Mouse (Mus musculus) heart, postnatal 36 days (tissue): ENCODE data around the gene Entpd5. TPM values are rescaled to one million over a fixed set of nuclear protein-coding genes. Genes with fewer than 3 reads are reported as not detected.

ENCODE experiments used
- DNase-seq, 2 experiments: peaks; one replicate each; pipeline ENCODE4 v3.0.0; 2021 to 2022
- intact Hi-C: fragments of 180-260 bp; cut with DNase I; formaldehyde crosslinking; loops from one replicate; pipeline ENCODE4 v1.15.1; 2025
- total RNA-seq, 2 experiments: library from RNA; stranded (reverse); gene quantifications; 2 replicates each; pipeline ENCODE4 v1.2.3; 2021

Gene Entpd5
- total RNA-seq, 2 experiments from 2014 or later: 61.6 to 68.2 TPM

DNA sequence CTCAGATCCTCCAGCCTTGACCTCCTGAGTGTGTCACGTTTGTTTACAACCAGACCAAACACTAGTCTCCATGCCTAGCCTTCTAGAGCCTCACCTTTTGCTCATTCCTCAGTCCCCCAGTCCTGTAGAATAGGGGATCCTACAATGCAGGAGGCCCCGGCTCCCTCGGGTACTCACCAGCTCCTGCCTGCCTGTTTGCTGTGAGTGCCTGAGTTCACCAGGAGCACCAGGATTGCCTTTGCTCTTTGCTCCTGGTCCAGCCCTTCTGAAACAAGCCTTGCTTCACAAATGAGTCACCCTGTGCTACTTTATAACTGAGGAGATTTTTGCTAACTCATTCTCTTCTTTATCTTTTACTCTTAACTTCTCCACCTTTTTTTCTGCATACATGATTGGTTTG is 8.2 kb downstream of the Entpd5 start:
- intact Hi-C loops: no loop called here

DNA sequence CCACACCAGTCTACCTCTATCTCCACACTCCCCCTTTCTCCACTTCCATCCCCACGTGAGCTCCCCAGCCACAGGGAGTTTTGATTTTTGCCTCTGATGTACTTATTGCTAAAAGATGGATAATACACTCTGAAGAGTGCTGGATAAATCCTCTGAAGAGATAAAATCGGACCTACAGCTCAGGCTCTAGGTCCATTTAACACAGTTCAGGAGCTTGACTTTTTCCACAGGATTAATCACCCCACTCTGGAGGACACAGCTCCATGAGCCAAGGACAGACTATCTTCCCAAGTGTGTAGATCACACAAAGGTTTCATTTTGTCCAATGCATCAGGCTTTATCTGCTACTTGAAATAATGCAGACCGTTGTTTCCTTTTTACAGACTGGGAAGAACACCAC is 8.8 kb downstream of the Entpd5 start:
- intact Hi-C loops: no loop called here

More for the DNA sequence above, 8.2 kb downstream of the Entpd5 start:
- DNase-seq: no peak

DNA sequence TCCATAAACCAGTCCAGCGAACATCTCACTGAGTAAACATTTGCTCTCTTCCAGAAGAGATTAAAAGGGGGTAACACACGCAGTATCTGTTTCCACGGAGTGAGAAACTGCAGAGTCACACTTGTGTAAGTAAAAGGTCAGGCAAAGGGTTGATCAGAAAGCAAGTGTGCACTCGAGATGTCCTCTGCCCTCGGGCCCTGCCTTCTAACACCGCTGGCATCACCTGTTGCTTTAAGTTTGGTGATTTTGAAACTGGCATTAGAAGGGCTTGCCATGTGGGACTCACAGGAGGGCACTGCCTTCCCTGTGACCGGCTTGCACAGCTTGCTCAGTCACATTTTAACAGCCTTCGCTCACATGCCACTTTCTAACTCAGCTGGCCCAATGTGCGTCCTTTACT is 9.2 kb downstream of the Entpd5 start:
- no peak for DNase-seq
- intact Hi-C loops: no loop called here

More for the DNA sequence above, 8.8 kb downstream of the Entpd5 start:
- no peak for DNase-seq

DNA sequence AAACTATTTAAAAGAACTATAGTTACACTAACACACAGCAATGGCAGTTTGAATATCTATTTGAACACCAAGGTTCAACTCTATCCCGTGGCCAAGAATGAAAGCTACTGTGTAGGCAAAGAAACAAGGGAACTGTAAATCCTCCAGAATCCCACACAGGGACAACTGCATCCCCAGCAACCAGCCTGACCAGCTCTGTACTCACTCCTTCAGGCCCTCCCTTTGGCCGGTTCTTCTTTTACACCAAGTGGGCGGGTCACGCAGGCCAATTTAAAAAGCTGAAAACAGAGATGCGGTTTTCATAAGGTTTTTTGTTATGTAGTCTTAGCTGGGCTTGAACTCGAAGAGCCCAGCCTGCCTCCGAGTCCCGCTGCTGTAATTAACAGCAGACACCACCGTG is 9.7 kb downstream of the Entpd5 start:
- intact Hi-C loops: no loop called here
- no peak for DNase-seq

DNA sequence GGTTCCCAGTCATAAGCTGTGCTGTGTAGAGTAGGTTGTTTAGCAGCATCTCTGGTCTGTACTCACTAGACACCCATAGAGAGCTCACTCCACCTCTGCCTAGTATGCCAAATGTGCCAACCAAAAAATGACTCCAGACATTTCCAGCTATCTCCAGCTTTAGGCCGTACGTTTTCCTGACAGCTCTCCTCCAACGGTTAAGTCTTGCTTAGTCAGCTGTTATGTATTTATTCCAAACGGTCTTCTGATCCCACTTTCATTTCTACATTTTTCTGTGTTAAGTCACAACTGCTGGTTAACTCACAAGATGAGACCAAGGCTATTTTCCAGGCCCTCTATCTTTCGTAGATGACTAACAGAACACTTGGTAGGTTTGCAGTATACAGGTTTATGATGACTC is 10.2 kb downstream of the Entpd5 start:
- intact Hi-C loops: no loop called here
- DNase-seq: no peak

DNA sequence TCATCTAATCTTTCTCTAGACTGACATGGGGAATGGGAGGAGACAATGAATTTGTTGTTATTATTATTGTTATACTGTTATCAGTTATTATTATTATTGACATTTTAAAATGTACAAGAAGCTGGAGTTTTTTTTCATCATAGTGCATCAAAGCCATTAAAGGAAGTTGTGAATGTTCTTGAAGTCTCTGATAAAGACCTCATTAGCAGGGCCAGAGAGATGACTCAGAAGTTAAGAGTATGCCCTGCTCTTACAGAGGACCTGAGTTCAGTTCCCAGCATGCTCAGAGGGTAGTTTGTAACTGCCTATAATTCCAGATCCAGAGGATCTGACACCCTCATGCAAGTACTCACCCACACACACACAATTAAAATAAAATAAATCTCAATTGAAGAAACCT is 11.1 kb downstream of the Entpd5 start:
- intact Hi-C loops: no loop called here
- DNase-seq: no peak

DNA sequence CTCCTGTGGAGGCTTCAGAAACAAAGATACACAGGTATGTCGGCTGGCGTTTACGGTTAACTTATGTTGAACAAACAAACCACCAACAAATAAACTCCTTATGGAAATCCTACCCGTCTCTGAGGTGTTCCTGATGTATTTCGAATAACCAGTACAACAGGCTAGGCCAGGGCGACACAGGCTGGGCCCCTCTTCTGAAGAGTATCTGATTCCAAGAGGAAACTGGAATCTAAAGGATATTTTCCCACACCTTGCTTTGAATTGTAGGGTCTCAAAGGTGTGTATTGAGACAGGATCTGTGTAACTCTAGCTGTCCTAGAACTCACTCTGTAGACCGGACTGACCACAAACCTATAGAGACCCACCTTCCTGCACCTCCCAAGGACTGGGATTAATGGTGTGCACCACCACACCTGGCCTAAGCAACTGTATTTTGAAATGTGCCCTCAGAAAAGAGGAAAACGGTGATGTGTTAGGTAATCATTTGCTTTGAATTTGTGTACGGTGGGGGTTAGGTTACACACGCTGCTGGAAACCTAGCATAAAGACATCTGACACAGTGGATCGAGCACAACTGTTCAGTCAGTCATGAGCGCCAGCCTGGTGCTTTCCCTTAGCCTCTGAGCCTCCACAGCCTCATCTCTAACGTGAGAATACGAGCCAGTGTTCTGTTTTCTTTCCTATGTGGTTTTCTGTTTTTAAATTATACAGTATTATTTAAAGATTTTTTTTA is 11.7 kb downstream of the Entpd5 start:
- DNase-seq: no peak
- intact Hi-C loops: no loop called here

DNA sequence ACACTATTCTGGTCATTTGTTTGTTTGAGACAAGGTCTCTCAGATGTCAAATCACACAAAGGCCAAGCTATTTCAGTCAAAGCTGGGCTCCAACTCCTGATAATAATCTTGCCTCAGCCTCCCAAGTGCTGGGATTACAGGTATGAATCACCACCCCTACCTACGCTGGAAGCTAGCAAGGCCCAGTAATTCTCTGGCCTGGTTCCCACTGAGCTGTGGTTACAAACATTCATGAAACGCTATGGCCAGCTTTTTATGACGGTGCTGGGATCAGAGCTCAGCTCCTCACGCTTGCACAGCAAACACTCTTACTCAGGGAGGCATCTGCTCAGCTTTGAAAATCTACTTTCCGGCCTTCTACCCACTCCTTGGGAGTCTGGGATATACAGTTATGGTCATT is 15.0 kb downstream of the Entpd5 start:
- intact Hi-C loops: no loop called here

DNA sequence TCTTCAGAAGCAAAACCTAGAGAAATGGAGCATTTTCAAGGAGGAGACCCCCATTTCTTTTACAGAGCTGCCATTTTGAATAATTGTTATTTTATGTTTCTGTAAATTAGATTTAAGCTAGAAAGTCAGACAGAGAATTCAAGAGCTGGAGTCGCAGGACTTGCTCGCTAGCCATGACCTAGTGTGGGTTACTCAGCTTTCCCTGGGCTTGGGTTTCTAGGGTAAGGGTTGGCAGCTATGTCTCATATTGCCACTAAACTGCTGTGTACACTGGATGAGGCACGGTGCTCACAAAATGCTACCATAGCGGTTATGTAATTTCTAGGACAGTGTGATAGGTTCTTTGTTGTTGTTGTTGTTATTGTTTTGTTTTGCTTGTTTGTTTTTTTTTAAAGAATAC is 16.1 kb downstream of the Entpd5 start:
- DNase-seq: no peak
- intact Hi-C loops: no loop called here

More for the DNA sequence above, 15.0 kb downstream of the Entpd5 start:
- no peak for DNase-seq

DNA sequence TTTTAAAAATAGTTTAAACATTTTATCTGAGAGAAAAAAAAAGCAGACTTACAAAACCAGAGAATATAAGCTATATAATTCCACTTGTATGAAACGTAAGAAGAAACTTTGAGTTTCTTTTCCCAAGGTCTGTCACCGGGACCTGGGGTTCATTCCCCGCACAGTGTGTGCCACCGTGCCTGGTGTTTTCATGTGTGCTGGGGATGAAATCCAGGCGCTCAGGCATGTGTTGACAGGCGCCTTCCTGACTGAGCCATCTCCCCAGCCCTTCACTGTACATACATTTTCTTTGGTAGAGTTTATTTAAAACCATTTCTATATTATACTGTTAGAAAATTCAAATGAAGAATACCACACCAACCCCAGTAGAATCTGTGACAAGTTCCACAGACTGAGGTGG is 18.5 kb downstream of the Entpd5 start:
- DNase-seq: no peak
- intact Hi-C loops: no loop called here

DNA sequence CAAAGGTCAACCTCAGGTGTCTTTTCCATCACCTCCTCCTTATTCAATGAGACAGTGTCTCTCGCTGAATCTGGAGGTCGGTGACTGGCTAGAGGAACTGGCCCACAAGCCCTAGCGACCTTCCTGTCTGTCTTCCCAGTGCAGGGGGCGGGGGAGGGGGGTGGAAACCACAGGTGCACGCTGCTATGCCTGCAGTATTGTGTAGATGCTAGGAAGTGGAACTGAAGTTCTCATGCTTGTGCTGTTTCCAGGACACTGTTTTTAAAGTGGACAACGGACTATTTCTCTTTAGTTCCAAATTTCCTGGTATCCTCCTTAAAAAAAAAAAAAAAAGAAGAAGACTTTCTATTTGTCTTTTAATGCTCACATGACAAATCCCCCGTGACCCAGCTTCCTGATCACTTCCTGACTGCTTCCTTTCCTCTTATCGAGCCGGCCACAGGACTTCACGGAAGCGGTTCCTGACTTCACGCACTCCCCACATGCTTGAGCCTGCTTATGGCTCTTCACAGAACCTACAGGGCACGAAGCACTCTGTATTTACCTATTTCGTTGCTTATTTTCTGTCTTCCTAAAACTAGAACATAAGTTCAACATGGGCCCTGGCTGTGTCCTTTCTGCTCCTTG is 19.9 kb downstream of the Entpd5 start:
- DNase-seq: no peak

DNA sequence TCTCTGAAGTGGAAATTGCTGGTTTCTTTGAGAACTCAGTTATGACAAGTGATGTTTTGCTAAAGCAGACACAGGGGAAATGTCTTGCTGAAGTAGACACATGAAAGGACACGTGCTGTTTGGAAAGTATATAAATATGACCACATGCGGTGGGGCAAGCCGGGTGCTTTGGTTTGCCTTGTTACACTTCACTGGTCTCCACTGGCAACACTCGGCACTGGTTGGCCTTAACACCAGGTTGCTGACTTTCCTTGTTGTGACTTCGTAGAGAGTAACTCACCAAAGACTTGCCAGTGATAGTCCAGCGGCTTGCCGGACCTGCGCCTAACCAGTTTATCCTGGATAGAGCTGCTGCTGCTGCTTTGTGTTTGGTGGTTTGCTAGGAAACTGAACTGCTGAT is 20.7 kb downstream of the Entpd5 start:
- no peak for DNase-seq
- intact Hi-C loops: no loop called here

More for the DNA sequence above, 19.9 kb downstream of the Entpd5 start:
- intact Hi-C loops: no loop called here

DNA sequence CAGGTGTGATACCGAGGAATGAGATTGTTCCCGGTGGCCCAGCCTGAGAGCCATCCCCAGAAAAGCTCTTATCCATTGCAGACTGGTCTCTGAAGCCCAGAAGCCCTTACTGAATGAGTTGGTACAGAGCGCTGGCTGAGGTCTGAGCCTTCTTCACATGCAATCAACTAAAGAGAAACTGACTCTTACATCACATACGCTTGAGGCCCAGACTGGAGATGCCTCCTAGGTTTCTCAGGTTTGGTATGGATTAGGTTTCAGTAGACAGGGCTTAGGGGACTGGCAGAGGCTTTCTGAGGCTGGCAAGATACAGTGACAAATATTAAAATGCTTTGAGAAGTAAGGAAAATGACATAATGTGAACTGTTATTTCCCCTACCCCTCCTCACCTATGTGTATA is 23.4 kb downstream of the Entpd5 start:
- no peak for DNase-seq

DNA sequence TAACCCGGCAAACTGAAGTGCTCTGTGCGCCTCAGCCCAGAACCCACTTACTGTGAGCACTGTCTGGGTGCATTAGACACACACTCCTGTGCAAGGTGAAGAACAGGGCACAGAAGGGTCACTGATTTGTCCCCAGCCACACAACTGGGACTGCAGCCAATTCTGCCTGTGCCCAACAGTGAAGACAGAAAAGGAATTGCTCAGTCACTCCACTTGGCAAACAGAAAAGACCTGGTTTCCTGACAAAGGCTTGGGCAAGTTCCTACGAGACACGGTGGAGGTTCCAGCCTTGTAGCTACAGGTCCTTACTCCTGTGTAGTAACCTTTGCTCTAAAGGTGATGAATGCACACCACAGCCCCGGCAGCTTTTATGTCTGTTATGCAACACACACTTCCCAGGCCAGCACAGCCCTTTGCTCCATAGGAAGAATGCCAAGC is 24.2 kb downstream of the Entpd5 start:
- peak; percentile 56 to 65 for DNase-seq
- intact Hi-C loops: no loop called here

More for the DNA sequence above, 23.4 kb downstream of the Entpd5 start:
- intact Hi-C loops: no loop called here

DNA sequence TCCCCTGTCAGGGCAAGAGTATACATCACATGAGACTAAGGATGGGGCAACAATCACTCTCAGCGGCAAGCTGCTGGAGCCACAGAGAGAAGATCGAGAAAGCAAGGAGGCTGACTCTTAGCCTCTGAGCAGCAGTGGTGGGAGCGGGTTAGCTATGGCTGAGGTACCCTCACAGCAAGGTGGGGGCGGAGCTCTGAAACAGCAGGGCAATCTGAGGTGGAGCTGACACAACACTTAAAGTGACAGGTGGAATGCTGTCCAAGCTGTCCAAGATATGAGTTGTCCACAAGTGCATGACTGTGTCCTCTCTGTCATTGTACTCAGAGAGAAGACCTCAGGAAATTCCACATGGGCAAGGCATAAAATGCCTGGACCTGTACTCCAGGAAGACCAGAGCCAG is 26.5 kb downstream of the Entpd5 start:
- DNase-seq: no peak
- intact Hi-C loops: no loop called here

DNA sequence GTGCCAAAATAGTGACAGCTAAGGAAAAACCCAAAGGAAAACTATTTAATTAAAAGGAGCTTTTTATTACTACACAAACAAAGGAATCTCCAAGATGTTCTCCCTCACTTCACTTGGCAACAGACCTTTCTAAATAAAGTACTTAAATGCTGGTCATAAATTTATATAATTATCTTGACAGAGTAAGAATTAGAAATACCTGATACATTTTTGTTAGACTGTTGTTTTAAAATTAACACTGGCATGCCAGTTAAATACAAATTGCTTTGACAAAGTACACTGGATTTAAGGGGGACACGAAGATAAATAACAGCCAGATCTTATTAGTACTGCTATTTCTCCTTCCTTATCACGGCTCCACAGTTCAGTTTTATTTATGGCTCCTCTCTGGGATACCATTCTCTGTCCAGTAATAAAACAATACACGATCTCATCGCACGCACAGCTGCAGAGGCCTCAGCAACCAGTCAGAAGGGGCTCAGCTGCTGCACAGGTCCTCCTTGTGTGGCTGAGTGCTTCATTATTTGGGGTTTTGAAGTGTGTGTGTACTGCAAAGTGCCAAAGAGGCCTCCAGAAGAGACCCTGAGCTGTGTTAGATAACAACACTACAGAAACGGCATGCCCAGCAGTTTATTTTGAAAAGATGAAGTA is 34.9 kb downstream of the Entpd5 start:
- DNase-seq: no peak
- intact Hi-C loops: no loop called here

DNA sequence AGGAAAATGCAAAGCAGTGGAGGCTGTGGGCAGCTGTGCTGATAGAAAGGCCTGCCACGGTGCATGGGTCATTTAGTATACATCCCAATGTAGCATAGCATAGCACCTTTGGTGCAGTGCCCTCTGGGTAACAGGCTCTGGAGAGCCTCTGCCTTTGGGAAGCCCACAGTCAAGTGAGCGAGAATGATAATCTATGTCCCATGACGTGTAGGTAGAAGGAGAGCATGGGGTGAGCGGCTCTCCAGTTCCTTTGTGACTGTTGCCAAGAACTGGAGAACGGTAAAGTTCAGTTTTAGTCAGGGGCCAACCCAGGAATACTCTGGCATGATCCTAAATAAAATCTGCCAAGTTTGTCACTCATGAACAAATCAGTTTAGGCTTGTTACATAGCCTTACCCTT is 37.2 kb downstream of the Entpd5 start:
- DNase-seq: no peak
- intact Hi-C loops: no loop called here

DNA sequence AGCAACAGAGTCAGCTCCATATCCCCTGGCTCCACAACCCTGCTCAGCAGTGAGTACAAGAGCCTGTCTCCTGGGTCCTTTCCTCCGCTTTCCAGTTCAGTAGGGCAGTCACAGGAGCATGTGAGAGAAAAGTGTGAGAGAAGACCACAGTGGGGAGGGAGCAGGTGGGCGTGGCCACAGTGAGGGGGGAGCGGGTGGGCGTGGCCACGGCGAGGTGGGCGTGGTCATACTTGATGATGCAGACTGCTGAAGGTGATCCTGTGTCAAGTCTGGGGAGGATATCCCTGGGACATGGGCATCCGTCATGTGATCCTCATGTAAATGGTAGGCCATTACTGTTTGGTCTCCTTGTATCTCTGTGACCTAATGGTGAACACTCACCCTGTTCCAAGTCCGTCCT is 41.9 kb downstream of the Entpd5 start:
- intact Hi-C loops: no loop called here
- no peak for DNase-seq

DNA sequence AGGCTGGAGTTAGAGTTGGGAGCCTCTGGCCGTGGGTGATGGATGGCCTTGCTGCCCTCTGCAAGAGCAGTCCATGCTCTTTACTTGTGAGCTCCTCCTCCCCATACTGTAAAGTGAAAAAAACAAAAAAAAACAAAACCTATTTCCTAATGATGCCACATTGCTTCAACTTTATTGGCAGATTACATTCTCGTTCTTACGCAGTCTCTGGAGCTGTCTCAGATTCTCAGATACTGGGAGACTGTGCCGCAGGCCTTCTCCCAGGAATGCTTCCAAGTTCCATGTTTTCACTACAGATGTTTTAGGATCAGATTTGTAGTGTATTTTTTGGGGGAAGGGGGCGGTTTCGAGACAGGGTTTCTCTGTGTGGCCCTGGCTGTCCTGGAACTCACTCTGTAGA is 43.7 kb downstream of the Entpd5 start:
- intact Hi-C loops: no loop called here
- no peak for DNase-seq

DNA sequence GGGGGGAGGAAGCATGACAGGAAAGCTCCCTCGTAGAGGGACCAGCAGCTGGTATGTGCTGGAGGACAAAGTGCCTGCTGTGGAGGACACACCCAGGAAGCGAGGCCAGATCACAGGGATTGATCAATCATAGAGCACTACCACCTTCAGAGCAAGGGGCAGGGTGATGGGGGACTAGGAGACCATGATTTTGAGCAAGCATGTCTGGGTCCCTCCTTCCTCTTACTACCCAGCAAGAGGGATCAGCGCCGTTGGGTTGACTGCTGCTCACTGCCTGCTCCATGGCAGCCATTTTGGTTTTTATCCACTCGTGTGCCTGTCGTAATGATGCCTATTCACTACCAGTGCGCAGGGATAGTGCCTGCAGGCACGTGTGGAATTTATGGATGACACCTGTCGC is 44.5 kb downstream of the Entpd5 start:
- intact Hi-C loops: loop anchor here (5.0 kb wide), 1 partner anchor 83 kb away; no protein-coding TSS in a partner anchor
- no peak for DNase-seq

DNA sequence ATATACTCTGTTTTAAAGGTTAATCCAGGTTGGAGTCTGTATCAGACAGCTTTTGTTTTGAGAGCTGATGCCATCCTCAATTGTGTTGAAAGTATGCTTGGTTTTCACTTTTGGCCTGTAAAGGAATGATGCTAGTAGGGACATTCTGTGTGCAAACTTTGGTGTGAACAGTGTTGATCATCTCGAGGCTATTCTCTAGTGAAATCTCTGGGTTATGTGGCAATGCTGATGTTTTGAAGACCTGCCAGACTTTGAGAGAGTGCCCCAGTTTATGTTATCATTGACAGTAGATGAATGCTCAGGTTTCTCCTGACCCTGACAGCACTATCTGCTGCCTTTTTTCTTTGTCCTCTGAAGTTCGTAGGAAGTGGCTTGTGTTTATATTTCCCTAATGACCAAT is 46.0 kb downstream of the Entpd5 start:
- intact Hi-C loops: loop anchor here (2.0 to 5.0 kb wide), 2 partner anchors 46 to 84 kb away; partner anchors contain the start of genes Bbof1 and Entpd5

More for the DNA sequence above, 46.0 kb downstream of the Entpd5 start:
- no peak for DNase-seq
